Mouse (Mus musculus) heart, postnatal 0 days (tissue): Measurements from ENCODE around the gene Nos3. TPM values are rescaled to one million over a fixed set of nuclear protein-coding genes. Genes with fewer than 3 reads are reported as not detected.

ENCODE experiments used
- ATAC-seq: fragments of 200-750 bp; cut with Nextera tagmentation; 2 replicates; pipeline ENCODE4 v1.8.0; 2017; ENCODE audit warnings: low read depth, moderate number of reproducible peaks, moderate library complexity; ENCODE audit not compliant: insufficient read depth
- DNase-seq: peaks from one replicate; pipeline ENCODE4 v3.0.0-alpha.2; 2016; ENCODE audit warnings: low spot score
- H3K27ac ChIP-seq: fragments of 300-500 bp; sonication (generic); 2 replicates; pipeline ENCODE4 v1.5.1; 2014; ENCODE audit warnings: low read depth, mild to moderate bottlenecking
- H3K27me3 ChIP-seq: fragments of 300-500 bp; sonication (generic); 2 replicates; pipeline ENCODE4 v1.6.1; 2014; ENCODE audit warnings: low read length, mixed read lengths; ENCODE audit not compliant: control insufficient read depth, insufficient read depth
- H3K36me3 ChIP-seq: fragments of 300-500 bp; sonication (generic); replicated peaks from 2 replicates; pipeline ENCODE4 v1.6.1; 2014; ENCODE audit warnings: low read length, mixed read lengths; ENCODE audit not compliant: control insufficient read depth, insufficient read depth
- H3K4me1 ChIP-seq: fragments of 300-500 bp; sonication (generic); 2 replicates; pipeline ENCODE4 v1.6.1; 2014; ENCODE audit warnings: antibody characterized with exemption; ENCODE audit not compliant: control insufficient read depth, insufficient read depth
- H3K4me2 ChIP-seq: fragments of 300-500 bp; sonication (generic); 2 replicates; pipeline ENCODE4 v1.6.1; 2014; ENCODE audit warnings: low read depth, mild to moderate bottlenecking, low read length, moderate library complexity
- H3K4me3 ChIP-seq: fragments of 300-500 bp; sonication (generic); 2 replicates; pipeline ENCODE4 v1.5.1; 2014; ENCODE audit warnings: low read depth, low read length
- H3K9ac ChIP-seq: fragments of 300-500 bp; sonication (generic); replicated peaks from 2 replicates; pipeline ENCODE4 v1.6.1; 2014; ENCODE audit warnings: low read depth, low read length, mixed read lengths
- H3K9me3 ChIP-seq: fragments of 300-500 bp; sonication (generic); replicated peaks from 2 replicates; pipeline ENCODE4 v1.6.1; 2016; ENCODE audit warnings: low read length; ENCODE audit not compliant: control insufficient read depth
- CTCF ChIP-seq: IDR thresholded peaks from 2 replicates; pipeline ENCODE4 v1.5.1; 2016; ENCODE audit warnings: antibody characterized with exemption, control low read depth, low read depth
- EP300 ChIP-seq: IDR thresholded peaks from 2 replicates; pipeline ENCODE4 v1.6.1; 2016; ENCODE audit warnings: antibody characterized with exemption, low read depth
- WGBS: fragments of 180-500 bp; shearing (Covaris S2); extraction: QIAGEN DNeasy Blood & Tissue Kit; methylation state at CpG from one replicate; pipeline ENCODE4 v1.1.7; 2014; 5-methylcytosine and 5-hydroxymethylcytosine counted together
- polyA plus RNA-seq: library from polyadenylated mRNA; unstranded; fragments of >200 nt; fragmentation: Nextera tagmentation; extraction: Ambion mirVana; gene quantifications from 2 replicates; pipeline ENCODE4 v1.2.1, GENCODE M21; 2015
- total RNA-seq: library from RNA; depleted of rRNA; stranded (reverse); fragments of >200 nt; gene quantifications from 2 replicates; pipeline ENCODE4 v1.2.3, GENCODE M21; 2014; ENCODE audit warnings: low replicate concordance

Gene Nos3
- total and polyA plus RNA-seq, 2 experiments from 2014 or later: 25.6 to 50.9 TPM

GRCm38 (mm10) chr5:24383026-24383859 lies 18.6 kb downstream of the Nos3 start:
- TF ChIP-seq EP300: no peak
- TF ChIP-seq CTCF: peak; percentile 53
- Histone ChIP-seq H3K9ac (peak overlapping the region; percentile 10; the same call in 1 of the 2 replicates), H3K27me3 (0 out of 2 replicates have a peak, but pooled peaks cover 6% of the 10 kb centered on the region), H3K4me2 (peak overlapping the region; percentile 58), H3K4me3 (peak overlapping the region; percentile 29), H3K4me1 (peaks cover 37% of the 10 kb centered on the region), H3K9me3 (no peaks in the 10 kb centered on the region), H3K36me3 (peaks cover 9% of the 10 kb centered on the region; the same call in 1 of the 2 replicates), H3K27ac (peak overlapping the region; percentile 71)
- ATAC-seq: peak; percentile 87
- peak; percentile 98 for DNase-seq
- 2% methylated on average over 34 of the region's 34 CpGs for WGBS

- Histone ChIP-seq H3K4me2 (no peak overlapping the region; the same call in 1 of the 2 replicates), H3K36me3 (peaks cover 9% of the 10 kb centered on the region; the same call in 1 of the 2 replicates), H3K4me1 (peaks cover 43% of the 10 kb centered on the region), H3K27me3 (0 out of 2 replicates have a peak, but pooled peaks cover 6% of the 10 kb centered on the region), H3K4me3 (no peak overlapping the region), H3K27ac (peak overlapping the region; percentile 71), H3K9ac (no peak overlapping the region), H3K9me3 (no peaks in the 10 kb centered on the region)
- peak; percentile 79 for DNase-seq
- peak; percentile 9; the same call in 1 of the 2 replicates for ATAC-seq
- 52% methylated on average over 6 of the region's 6 CpGs for WGBS
- TF ChIP-seq CTCF (no peak; the same call in 1 of the 2 replicates), EP300 (peak; percentile 31; the same call in 1 of the 2 replicates)
These were observed 19.8 kb downstream of the Nos3 start for GRCm38 (mm10) chr5:24384407-24384806.

DNA sequence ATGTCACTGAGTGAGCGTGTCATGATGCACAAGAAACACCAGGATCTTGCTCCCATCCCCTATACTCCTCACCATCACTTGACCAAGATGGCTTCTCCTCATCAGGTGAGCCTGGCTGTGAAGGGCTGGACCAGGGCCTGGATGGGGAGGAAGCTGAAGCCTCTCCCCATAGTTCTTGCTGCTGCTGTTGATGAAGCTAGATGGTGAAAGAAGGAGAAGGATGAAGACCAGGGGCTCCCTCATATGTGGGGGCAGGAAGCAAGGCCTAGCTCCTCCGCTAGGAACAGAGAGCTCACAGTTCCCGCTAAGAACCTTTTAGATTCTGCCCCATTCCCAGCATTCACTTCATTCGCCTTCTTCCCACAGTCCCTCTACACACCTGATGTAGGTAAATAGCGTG lies 20.8 kb downstream of the Nos3 start:
- peaks cover 9% of the 10 kb centered on the region; the same call in 1 of the 2 replicates for H3K36me3 ChIP-seq
- no peak for ATAC-seq
- no peak overlapping the region for H3K4me3 ChIP-seq
- 86% methylated on average over 5 of the region's 5 CpGs for WGBS
- H3K27me3 ChIP-seq: 0 out of 2 replicates have a peak, but pooled peaks cover 6% of the 10 kb centered on the region
- DNase-seq: no peak
- no peak overlapping the region for H3K9ac ChIP-seq
- TF ChIP-seq EP300 (no peak), CTCF (no peak)
- H3K4me2 ChIP-seq: no peak overlapping the region
- H3K4me1 ChIP-seq: peaks cover 47% of the 10 kb centered on the region
- no peak overlapping the region; the same call in 1 of the 2 replicates for H3K27ac ChIP-seq
- no peaks in the 10 kb centered on the region for H3K9me3 ChIP-seq

GRCm38 (mm10) chr5:24385887-24386550 lies 21.4 kb downstream of the Nos3 start:
- TF ChIP-seq CTCF (no peak), EP300 (no peak)
- H3K4me2 ChIP-seq: no peak overlapping the region
- no peak overlapping the region for H3K27ac ChIP-seq
- DNase-seq (no peak), ATAC-seq (no peak)
- 0 out of 2 replicates have a peak, but pooled peaks cover 6% of the 10 kb centered on the region for H3K27me3 ChIP-seq
- peaks cover 47% of the 10 kb centered on the region for H3K4me1 ChIP-seq
- 83% methylated on average over 10 of the region's 10 CpGs for whole genome bisulfite sequencing
- no peak overlapping the region for H3K4me3 ChIP-seq
- no peaks in the 10 kb centered on the region for H3K9me3 ChIP-seq
- 0 out of 2 replicates have a peak, but pooled peaks cover 5% of the 10 kb centered on the region for H3K36me3 ChIP-seq
- H3K9ac ChIP-seq: no peak overlapping the region
